Mouse (Mus musculus) heart, embryonic 12.5 days (tissue): ENCODE data around the gene Gm14403. TPM values are rescaled to one million over a fixed set of nuclear protein-coding genes. Genes with fewer than 3 reads are reported as not detected.
"Not testable (repeated sequence)": the region's sequence is repeated elsewhere in the genome, so short reads cannot be mapped to it uniquely, and the experiment has no call there.

Source experiments
- ATAC-seq: fragments of 200-750 bp; cut with Nextera tagmentation; 2 replicates; pipeline ENCODE4 v1.8.0; 2017; ENCODE audit warnings: moderate TSS enrichment, moderate library complexity; ENCODE audit not compliant: insufficient number of reproducible peaks, low FRiP score
- H3K27ac ChIP-seq: fragments of 300-500 bp; sonication (generic); 2 replicates; pipeline ENCODE4 v1.5.1; 2016; ENCODE audit warnings: mild to moderate bottlenecking, moderate library complexity; ENCODE audit not compliant: poor library complexity, severe bottlenecking
- H3K27me3 ChIP-seq: fragments of 300-500 bp; sonication (generic); replicated peaks from 2 replicates; pipeline ENCODE4 v1.6.1; 2016; ENCODE audit warnings: mild to moderate bottlenecking, moderate library complexity
- H3K36me3 ChIP-seq: fragments of 300-500 bp; sonication (generic); 2 replicates; pipeline ENCODE4 v1.6.1; 2016; ENCODE audit warnings: mild to moderate bottlenecking, moderate library complexity
- H3K4me1 ChIP-seq: fragments of 300-500 bp; sonication (generic); replicated peaks from 2 replicates; pipeline ENCODE4 v1.6.1; 2016; ENCODE audit warnings: mild to moderate bottlenecking
- H3K4me2 ChIP-seq: fragments of 300-500 bp; sonication (generic); 2 replicates; pipeline ENCODE4 v1.6.1; 2016; ENCODE audit warnings: mild to moderate bottlenecking, moderate library complexity
- H3K4me3 ChIP-seq: fragments of 300-500 bp; sonication (generic); 2 replicates; pipeline ENCODE4 v1.5.1; 2016; ENCODE audit warnings: mild to moderate bottlenecking
- H3K9ac ChIP-seq: fragments of 300-500 bp; sonication (generic); 2 replicates; pipeline ENCODE4 v1.6.1; 2016; ENCODE audit warnings: mild to moderate bottlenecking, moderate library complexity
- H3K9me3 ChIP-seq: fragments of 300-500 bp; sonication (generic); replicated peaks from 2 replicates; pipeline ENCODE4 v1.6.1; 2016; ENCODE audit warnings: mild to moderate bottlenecking, moderate library complexity
- WGBS: fragments of 180-500 bp; shearing (Covaris S2); methylation state at CpG from one replicate; pipeline ENCODE4 v1.1.7; 2016; 5-methylcytosine and 5-hydroxymethylcytosine counted together
- polyA plus RNA-seq: library from polyadenylated mRNA; unstranded; fragments of >200 nt; fragmentation: Nextera tagmentation; extraction: Ambion mirVana; gene quantifications from 2 replicates; pipeline ENCODE4 v1.2.1, GENCODE M21; 2016

The Gm14403 gene
- polyA plus RNA-seq, 1 experiment from 2014 or later = 6.5 TPM

DNA sequence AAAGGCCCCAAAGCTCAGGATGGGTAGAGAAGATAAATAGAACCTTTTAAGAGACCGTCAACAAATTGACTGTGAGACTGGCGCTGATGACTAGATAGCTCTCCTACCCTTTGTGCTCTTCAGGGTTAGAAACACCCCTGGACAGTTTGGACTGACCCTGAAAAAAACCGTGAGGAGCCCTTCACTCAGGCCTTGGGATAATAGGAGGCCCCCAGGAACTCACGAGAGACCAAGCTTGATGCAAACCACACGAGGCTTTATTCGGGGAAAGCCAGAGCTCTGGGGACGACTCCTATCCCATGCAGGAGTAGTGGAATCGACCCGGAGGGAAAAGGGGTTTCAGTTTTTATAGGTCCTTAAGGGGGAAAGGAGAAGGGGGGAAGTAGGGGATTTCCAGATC is 19.7 kb downstream of the Gm14403 start:
- not testable (repeated sequence) for H3K27me3 ChIP-seq, H3K4me2 ChIP-seq, ATAC-seq, H3K4me1 ChIP-seq, H3K36me3 ChIP-seq, H3K27ac ChIP-seq, H3K9ac ChIP-seq, H3K4me3 ChIP-seq
- WGBS = 78% methylated on average over 9 of the region's 9 CpGs
- H3K9me3 ChIP-seq = peaks cover 22% of the 10 kb centered on the region

DNA sequence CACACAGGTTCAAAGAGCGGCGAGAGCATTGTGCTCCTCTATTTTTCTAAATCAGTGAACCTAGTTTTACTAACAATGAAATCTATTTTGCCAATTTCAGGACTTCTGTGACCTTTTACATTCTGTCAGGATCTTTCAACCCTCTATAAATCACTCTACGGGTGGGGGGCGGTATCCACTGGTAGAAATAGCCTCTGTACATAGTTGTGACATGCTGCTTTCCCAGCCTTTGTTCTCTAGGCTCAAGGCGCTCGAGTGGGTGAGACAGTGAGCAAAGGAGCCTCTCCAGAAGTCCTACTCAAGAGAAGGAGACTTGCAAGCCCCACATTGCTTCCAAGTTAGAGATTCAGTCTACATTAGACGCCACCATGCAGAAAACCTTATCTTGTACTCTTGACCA is 20.3 kb downstream of the Gm14403 start:
- not testable (repeated sequence) for ATAC-seq, H3K27ac ChIP-seq, H3K4me1 ChIP-seq, H3K36me3 ChIP-seq, H3K9ac ChIP-seq, H3K4me2 ChIP-seq, H3K4me3 ChIP-seq, H3K27me3 ChIP-seq
- H3K9me3 ChIP-seq = peaks cover 28% of the 10 kb centered on the region
- WGBS = 67% methylated on average over 7 of the region's 7 CpGs

DNA sequence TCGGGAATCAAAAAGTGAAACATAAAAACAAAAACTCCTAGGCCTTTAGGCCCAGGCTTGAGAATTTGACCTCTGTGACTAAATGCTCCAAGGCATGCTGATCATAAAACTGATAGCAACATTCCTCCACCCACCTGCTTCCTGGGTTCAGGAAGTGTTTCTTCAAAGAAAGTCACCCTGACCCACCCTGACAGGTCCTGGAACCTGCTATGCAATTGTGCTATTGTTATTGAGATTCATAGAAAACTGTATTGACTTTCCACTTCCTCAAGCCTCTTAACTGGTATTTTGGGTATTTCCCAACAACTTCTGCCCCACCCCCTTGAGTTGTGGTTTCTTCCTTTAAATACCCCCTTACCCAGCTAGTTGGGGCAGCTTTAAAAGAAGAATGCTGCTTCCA is 20.9 kb downstream of the Gm14403 start:
- not testable (repeated sequence) for H3K36me3 ChIP-seq, H3K27ac ChIP-seq, H3K27me3 ChIP-seq, H3K4me3 ChIP-seq, H3K4me2 ChIP-seq, H3K9ac ChIP-seq, H3K4me1 ChIP-seq, ATAC-seq
- WGBS = 54% methylated on average over 1 of the region's 1 CpGs
- H3K9me3 ChIP-seq = peaks cover 25% of the 10 kb centered on the region

DNA sequence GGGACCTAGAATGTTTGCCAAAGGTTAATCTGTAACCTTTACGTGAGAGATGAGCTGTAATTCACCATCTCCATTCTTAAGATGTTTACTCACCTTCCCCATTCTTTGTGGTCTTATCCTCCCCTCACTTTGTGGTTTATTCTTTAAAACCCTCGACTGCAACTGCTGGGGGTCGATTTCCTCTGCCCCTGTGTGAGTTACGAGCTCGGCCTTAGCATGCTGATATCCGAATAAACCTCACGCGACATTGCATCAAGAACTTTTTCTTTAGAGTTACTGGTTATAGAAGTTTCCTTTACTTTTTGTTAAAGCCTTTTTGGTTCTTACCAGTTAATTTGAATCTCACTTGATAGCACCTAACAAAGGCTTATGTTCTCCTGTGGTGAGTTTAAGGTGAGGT is 22.0 kb downstream of the Gm14403 start:
- ATAC-seq = no peak
- WGBS = 75% methylated on average over 8 of the region's 8 CpGs
- H3K4me2 ChIP-seq = no peak overlapping the region

DNA sequence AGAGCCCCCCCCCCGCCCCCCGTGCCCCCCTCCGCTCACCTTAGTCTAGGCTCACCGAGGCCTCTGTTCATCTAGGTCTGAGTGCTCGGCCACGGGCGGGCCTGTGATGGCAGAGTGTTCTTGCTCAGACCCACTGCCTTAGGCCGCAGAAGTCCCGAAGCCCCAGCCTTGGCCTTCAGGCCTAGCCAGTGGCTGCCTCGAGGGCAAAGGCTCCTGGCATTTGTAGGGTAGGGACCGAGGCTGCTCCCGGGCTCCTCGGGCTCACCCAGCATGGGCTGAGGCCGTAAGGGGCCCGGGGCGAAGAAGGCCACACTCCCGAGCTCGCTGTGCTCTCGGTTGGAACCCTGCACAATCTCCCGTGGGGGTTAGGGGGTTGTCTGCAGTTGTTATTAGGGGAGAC is 25.0 kb downstream of the Gm14403 start:
- Histone ChIP-seq H3K4me3 (no peak overlapping the region), H3K27ac (no peak overlapping the region), H3K36me3 (no peaks in the 10 kb centered on the region), H3K4me1 (no peaks in the 10 kb centered on the region), H3K27me3 (no peaks in the 10 kb centered on the region), H3K9ac (no peak overlapping the region), H3K9me3 (peaks cover 16% of the 10 kb centered on the region), H3K4me2 (no peak overlapping the region)
- ATAC-seq = no peak
- WGBS = 90% methylated on average over 20 of the region's 20 CpGs

More for the DNA sequence above, 22.0 kb downstream of the Gm14403 start:
- no peak overlapping the region for H3K4me3 ChIP-seq
- no peak overlapping the region for H3K9ac ChIP-seq
- H3K4me1 ChIP-seq = no peaks in the 10 kb centered on the region
- no peak overlapping the region for H3K27ac ChIP-seq
- H3K36me3 ChIP-seq = no peaks in the 10 kb centered on the region
- peaks cover 21% of the 10 kb centered on the region for H3K9me3 ChIP-seq
- no peaks in the 10 kb centered on the region for H3K27me3 ChIP-seq

DNA sequence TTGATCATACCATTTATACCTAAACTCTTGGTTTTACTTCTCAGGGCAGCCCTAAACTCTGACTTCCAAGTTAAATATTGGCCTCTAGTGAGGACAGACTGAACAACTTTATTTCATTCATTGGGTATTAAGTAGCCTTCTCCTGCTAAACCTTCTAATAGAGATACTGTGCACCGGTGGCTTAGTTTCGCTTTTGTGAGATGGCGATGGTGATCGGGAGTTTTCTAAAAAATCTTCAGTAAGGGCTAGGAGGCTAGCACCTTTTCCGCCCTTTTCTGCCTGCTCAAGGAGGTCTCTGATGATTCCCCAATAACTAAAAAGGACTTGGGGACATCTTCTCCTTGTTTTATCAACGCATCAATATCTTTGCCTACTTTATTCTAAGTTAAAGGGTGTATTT is 25.7 kb downstream of the Gm14403 start:
- not testable (repeated sequence) for H3K4me2 ChIP-seq, H3K4me3 ChIP-seq, H3K27ac ChIP-seq, H3K36me3 ChIP-seq, H3K9ac ChIP-seq, H3K4me1 ChIP-seq, ATAC-seq, H3K27me3 ChIP-seq
- peaks cover 16% of the 10 kb centered on the region for H3K9me3 ChIP-seq
- 81% methylated on average over 6 of the region's 6 CpGs for WGBS

DNA sequence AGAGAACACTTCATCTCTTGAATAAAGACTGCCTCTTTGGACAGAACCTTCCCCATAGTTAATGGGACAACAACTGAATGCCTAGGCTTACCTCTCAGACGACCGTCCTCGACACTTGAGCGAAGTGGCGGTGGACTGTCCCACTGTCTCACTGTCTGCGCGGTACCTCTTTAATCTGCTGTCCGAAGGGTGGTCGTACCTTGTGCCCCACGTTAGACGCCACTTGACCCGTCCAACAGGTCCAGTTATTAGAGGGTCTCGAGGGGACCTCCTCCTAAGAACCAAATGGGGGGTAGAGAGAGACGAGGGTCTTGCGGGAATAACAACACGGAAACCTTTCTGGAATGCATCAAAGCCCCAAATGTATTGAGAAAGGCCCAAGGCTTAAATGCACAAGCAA is 26.2 kb downstream of the Gm14403 start:
- H3K4me1 ChIP-seq, H3K27me3 ChIP-seq, H3K9ac ChIP-seq, H3K36me3 ChIP-seq, ATAC-seq, H3K4me3 ChIP-seq, H3K27ac ChIP-seq, H3K4me2 ChIP-seq: not testable (repeated sequence)
- 80% methylated on average over 16 of the region's 16 CpGs for WGBS
- H3K9me3 ChIP-seq = peaks cover 16% of the 10 kb centered on the region

DNA sequence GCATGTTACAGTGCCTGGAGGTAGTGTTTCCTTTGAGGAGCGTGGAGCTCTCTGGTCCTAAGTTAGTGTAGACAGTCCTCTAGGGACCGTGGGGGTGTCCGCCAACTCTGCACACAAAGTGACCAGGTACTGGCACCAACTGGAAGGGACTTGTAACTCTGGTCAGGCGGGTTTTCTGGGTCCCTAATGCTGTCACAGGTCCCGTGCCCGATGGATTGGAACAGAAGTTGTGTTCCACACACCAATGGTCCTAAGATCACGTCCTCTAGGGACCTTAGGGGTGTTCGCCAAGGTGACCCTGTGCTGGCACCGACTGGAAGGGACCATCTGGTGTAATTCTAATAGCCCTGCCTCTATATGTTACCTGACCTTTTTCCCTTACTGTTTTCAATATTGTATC is 37.9 kb downstream of the Gm14403 start:
- 69% methylated on average over 9 of the region's 9 CpGs for WGBS
- Histone ChIP-seq H3K36me3 (no peaks in the 10 kb centered on the region), H3K27ac (no peak overlapping the region), H3K4me1 (no peaks in the 10 kb centered on the region), H3K9me3 (peaks cover 11% of the 10 kb centered on the region; the same call in 1 of the 2 replicates), H3K4me3 (no peak overlapping the region), H3K9ac (no peak overlapping the region), H3K4me2 (no peak overlapping the region), H3K27me3 (no peaks in the 10 kb centered on the region)
- ATAC-seq = no peak

DNA sequence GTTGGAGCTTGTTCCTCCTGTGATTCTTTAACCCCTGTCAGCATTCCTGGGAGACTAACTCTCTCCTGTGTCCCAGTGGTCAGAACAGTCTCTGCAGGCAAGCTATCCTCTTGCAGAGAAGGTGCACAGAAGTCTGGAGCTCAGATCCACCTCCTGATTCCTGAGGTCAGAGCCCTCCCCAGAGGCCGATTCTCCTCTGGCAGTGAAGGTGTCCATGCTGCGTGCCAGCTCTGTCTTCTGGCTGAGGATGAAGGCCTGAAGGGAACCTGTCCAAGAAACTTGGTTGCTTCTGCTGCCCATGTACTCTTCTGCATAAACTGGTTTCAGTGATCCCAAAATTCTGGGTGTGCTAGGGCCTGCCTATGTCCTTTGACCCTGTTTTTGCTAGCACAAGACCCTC is 39.1 kb downstream of the Gm14403 start:
- not testable (repeated sequence) for H3K4me1 ChIP-seq, H3K9ac ChIP-seq, ATAC-seq, H3K4me2 ChIP-seq, H3K27ac ChIP-seq, H3K36me3 ChIP-seq, H3K27me3 ChIP-seq, H3K4me3 ChIP-seq
- H3K9me3 ChIP-seq = peaks cover 11% of the 10 kb centered on the region; the same call in 1 of the 2 replicates
- WGBS = 75% methylated on average over 2 of the region's 2 CpGs

DNA sequence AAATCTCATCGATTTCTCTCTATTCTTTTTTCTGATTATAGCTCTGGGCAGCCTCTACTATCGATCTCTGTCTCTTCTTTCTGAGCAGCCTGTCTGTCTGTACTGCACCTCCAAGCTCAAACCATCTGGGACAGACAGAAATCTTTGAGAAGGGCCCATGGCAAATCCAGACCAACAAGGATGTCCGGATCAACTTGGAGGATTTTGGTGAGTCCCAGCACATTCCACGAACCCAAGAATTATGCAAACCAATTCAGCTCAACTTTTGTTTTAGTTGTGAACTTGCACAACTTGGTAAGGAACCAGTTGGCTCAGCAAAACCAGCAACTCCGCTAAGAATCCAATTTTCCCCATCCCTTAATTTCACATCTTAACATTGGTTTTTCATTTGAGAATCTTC is 39.7 kb downstream of the Gm14403 start:
- H3K4me3 ChIP-seq, H3K9ac ChIP-seq, ATAC-seq, H3K4me2 ChIP-seq, H3K27me3 ChIP-seq, H3K27ac ChIP-seq, H3K4me1 ChIP-seq, H3K36me3 ChIP-seq: not testable (repeated sequence)
- 71% methylated on average over 5 of the region's 5 CpGs for WGBS
- peaks cover 11% of the 10 kb centered on the region; the same call in 1 of the 2 replicates for H3K9me3 ChIP-seq

DNA sequence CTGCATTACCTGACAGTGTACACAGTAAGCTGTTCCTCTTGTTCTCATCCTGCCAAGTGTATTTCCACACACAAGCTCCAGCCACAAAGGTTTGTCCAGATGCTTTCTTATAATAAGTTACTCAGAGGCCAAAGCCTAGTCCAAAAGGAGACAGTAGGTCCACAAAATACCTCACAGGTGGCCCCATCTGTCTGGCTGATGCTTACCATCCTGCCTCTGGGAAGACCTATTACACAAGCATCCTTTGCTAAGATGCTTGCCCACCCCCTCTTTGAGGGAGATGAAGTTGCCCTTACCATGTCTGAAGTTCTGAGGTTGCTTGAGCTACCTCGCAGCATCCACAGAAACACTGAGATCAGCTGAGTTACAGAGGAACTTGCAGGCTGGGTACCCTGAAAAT is 57.2 kb downstream of the Gm14403 start:
- H3K4me2 ChIP-seq, H3K27ac ChIP-seq, H3K27me3 ChIP-seq, H3K36me3 ChIP-seq, ATAC-seq, H3K4me1 ChIP-seq, H3K9ac ChIP-seq, H3K4me3 ChIP-seq, H3K9me3 ChIP-seq: not testable (repeated sequence)
- WGBS = 63% methylated on average over 1 of the region's 1 CpGs
